Mouse (Mus musculus) stomach, embryonic 15.5 days (tissue): ENCODE measurements around the gene Hcn3. TPM values are rescaled to one million over a fixed set of nuclear protein-coding genes. Genes with fewer than 3 reads are reported as not detected.
A peak's percentile ranks its signal among the peaks of the same experiment; 100 is the strongest.

Experiments used
- ATAC-seq: fragments of 200-750 bp; cut with Nextera tagmentation; 2 replicates; pipeline ENCODE4 v1.8.0; 2017; ENCODE audit warnings: low read depth, moderate number of reproducible peaks, moderate TSS enrichment; ENCODE audit not compliant: insufficient read depth, low FRiP score
- H3K27ac ChIP-seq: fragments of 300-500 bp; sonication (generic); 2 replicates; pipeline ENCODE4 v1.5.1; 2015; ENCODE audit warnings: mild to moderate bottlenecking, inconsistent platforms
- H3K27me3 ChIP-seq: fragments of 300-500 bp; sonication (generic); replicated peaks from 2 replicates; pipeline ENCODE4 v1.6.1; 2015; ENCODE audit warnings: inconsistent platforms
- H3K36me3 ChIP-seq: fragments of 300-500 bp; sonication (generic); 2 replicates; pipeline ENCODE4 v1.6.1; 2015; ENCODE audit warnings: inconsistent platforms
- H3K4me1 ChIP-seq: fragments of 300-500 bp; sonication (generic); 2 replicates; pipeline ENCODE4 v1.6.1; 2015; ENCODE audit warnings: inconsistent platforms
- H3K4me2 ChIP-seq: fragments of 300-500 bp; sonication (generic); 2 replicates; pipeline ENCODE4 v1.6.1; 2015; ENCODE audit warnings: mild to moderate bottlenecking, inconsistent platforms
- H3K4me3 ChIP-seq: fragments of 300-500 bp; sonication (generic); replicated peaks from 2 replicates; pipeline ENCODE4 v1.5.1; 2015; ENCODE audit warnings: inconsistent platforms
- H3K9ac ChIP-seq: fragments of 300-500 bp; sonication (generic); 2 replicates; pipeline ENCODE4 v1.6.1; 2015; ENCODE audit warnings: inconsistent platforms
- H3K9me3 ChIP-seq: fragments of 300-500 bp; sonication (generic); 2 replicates; pipeline ENCODE4 v1.6.1; 2016; ENCODE audit warnings: inconsistent platforms
- WGBS: fragments of 180-500 bp; shearing (Covaris S2); methylation state at CpG from one replicate; pipeline ENCODE4 v1.1.7; 2015; 5-methylcytosine and 5-hydroxymethylcytosine counted together
- polyA plus RNA-seq: library from polyadenylated mRNA; unstranded; fragments of >200 nt; fragmentation: Nextera tagmentation; extraction: Ambion mirVana; gene quantifications from 2 replicates; pipeline ENCODE4 v1.2.1, GENCODE M21; 2015

The Hcn3 gene
- polyA plus RNA-seq, 1 experiment from 2014 or later, result 2.6 TPM

- Histone ChIP-seq H3K4me3 (no peak overlapping the region), H3K27ac (no peak overlapping the region), H3K27me3 (no peaks in the 10 kb centered on the region), H3K9ac (no peak overlapping the region), H3K4me1 (peaks cover 8% of the 10 kb centered on the region; the same call in 1 of the 2 replicates), H3K4me2 (no peak overlapping the region), H3K36me3 (0 out of 2 replicates have a peak, but pooled peaks cover 6% of the 10 kb centered on the region), H3K9me3 (no peaks in the 10 kb centered on the region)
- 74% methylated on average over 1 of the region's 1 CpGs for WGBS
- ATAC-seq, result no peak
These were observed 33.4 kb upstream of the Hcn3 start for GRCm38 (mm10) chr3:89193351-89193750.

DNA sequence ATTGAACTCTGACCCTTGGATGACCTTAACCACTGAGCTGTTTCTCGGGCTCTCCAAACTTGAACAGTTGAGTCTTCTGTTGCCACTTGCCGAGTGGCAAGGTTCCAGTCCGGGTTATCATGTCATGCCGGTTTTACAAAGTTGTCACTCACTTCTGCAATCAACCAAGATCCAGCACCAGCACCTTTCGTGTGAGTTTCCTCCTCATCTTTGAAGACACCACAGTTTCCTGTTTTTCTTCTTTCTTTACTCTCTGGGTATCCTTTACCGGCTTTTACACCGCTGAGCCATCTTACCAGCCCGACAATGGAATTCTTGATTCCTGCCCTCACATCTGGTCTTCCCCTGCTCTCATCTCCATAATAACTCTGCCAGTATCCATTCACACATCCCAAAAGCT is 30.4 kb upstream of the Hcn3 start:
- WGBS, result 74% methylated on average over 8 of the region's 8 CpGs
- ATAC-seq, result no peak
- H3K4me3 ChIP-seq, result no peak overlapping the region
- no peak overlapping the region for H3K27ac ChIP-seq
- no peak overlapping the region for H3K4me2 ChIP-seq
- 0 out of 2 replicates have a peak, but pooled peaks cover 5% of the 10 kb centered on the region for H3K4me1 ChIP-seq
- H3K9me3 ChIP-seq, result no peaks in the 10 kb centered on the region
- 0 out of 2 replicates have a peak, but pooled peaks cover 14% of the 10 kb centered on the region for H3K36me3 ChIP-seq
- no peaks in the 10 kb centered on the region for H3K27me3 ChIP-seq
- no peak overlapping the region for H3K9ac ChIP-seq

GRCm38 (mm10) chr3:89188478-89188875 is 28.5 kb upstream of the Hcn3 start:
- Histone ChIP-seq H3K4me1 (peaks cover 16% of the 10 kb centered on the region), H3K9me3 (no peaks in the 10 kb centered on the region), H3K36me3 (0 out of 2 replicates have a peak, but pooled peaks cover 14% of the 10 kb centered on the region), H3K4me2 (no peak overlapping the region), H3K27me3 (no peaks in the 10 kb centered on the region), H3K27ac (no peak overlapping the region), H3K4me3 (no peak overlapping the region), H3K9ac (no peak overlapping the region)
- ATAC-seq, result no peak
- WGBS, result 69% methylated on average over 12 of the region's 12 CpGs

- Histone ChIP-seq H3K27ac (no peak overlapping the region), H3K4me1 (peaks cover 17% of the 10 kb centered on the region), H3K9me3 (no peaks in the 10 kb centered on the region), H3K4me2 (no peak overlapping the region), H3K4me3 (no peak overlapping the region), H3K36me3 (0 out of 2 replicates have a peak, but pooled peaks cover 14% of the 10 kb centered on the region), H3K9ac (no peak overlapping the region), H3K27me3 (no peaks in the 10 kb centered on the region)
- WGBS, result 79% methylated on average over 18 of the region's 18 CpGs
- no peak for ATAC-seq
These were observed 27.9 kb upstream of the Hcn3 start for GRCm38 (mm10) chr3:89187690-89188477.

DNA sequence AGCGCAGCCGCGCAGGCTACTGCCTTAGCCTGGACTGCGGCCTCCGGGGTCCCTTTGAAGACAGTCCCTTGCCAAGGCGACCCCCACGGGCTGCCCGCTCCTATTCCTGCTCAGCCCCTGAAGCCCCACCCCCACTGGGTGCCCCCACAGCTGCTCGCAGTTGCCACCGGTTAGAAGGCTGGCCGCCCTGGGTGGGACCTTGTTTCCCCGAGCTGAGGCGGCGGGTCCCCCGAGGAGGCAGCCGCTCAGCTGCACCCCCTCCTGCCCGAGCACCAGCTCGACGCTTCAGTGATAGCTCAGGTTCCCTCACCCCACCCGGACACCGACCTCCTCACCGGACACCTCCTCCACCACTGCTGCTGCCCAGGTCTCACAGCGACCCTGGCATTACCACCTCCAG is 27.2 kb upstream of the Hcn3 start:
- no peaks in the 10 kb centered on the region for H3K9me3 ChIP-seq
- 57% methylated on average over 23 of the region's 23 CpGs for WGBS
- H3K4me2 ChIP-seq, result no peak overlapping the region
- ATAC-seq, result no peak
- H3K9ac ChIP-seq, result no peak overlapping the region
- 0 out of 2 replicates have a peak, but pooled peaks cover 16% of the 10 kb centered on the region for H3K36me3 ChIP-seq
- H3K4me1 ChIP-seq, result peaks cover 20% of the 10 kb centered on the region
- no peak overlapping the region for H3K4me3 ChIP-seq
- no peaks in the 10 kb centered on the region for H3K27me3 ChIP-seq
- no peak overlapping the region for H3K27ac ChIP-seq

DNA sequence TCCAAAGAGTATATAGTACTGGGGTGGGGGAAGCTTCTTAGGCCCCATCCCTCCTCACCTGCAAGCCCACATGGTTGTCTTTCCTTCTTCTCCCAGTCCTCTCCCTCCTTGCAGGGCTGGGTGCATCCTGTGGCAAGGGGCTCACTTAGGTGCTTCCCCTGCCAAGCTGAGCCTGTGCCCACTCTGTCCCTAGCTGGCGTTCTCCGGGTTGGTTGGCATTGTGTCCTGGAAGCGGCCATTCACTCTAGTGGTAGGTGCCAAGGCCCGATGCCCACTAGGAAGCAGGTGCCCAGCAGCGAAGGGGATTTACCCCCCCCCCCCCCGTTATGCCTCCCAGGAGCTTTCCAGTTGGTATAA is 23.9 kb upstream of the Hcn3 start:
- peaks cover 34% of the 10 kb centered on the region for H3K36me3 ChIP-seq
- peak overlapping the region; percentile 84 for H3K4me2 ChIP-seq
- WGBS, result 84% methylated on average over 6 of the region's 6 CpGs
- peaks cover 21% of the 10 kb centered on the region for H3K4me1 ChIP-seq
- H3K4me3 ChIP-seq, result peak overlapping the region; percentile 68
- no peaks in the 10 kb centered on the region for H3K27me3 ChIP-seq
- no peak for ATAC-seq
- peak overlapping the region; percentile 60; the same call in 1 of the 2 replicates for H3K9ac ChIP-seq
- H3K9me3 ChIP-seq, result no peaks in the 10 kb centered on the region
- no peak overlapping the region for H3K27ac ChIP-seq

- Histone ChIP-seq H3K4me3 (peak within 1 kb of the TSS; percentile 68), H3K27ac (peak within 1 kb of the TSS; percentile 84), H3K9me3 (no peaks in the 10 kb centered on the region), H3K9ac (peak within 1 kb of the TSS; percentile 60), H3K36me3 (peaks cover 27% of the 10 kb centered on the region), H3K4me1 (peaks cover 27% of the 10 kb centered on the region), H3K4me2 (peak within 1 kb of the TSS; percentile 84), H3K27me3 (no peaks in the 10 kb centered on the region)
- 6% methylated on average over 39 of the region's 39 CpGs for WGBS
- peak; percentile 93 for ATAC-seq
These were observed 23.3 kb upstream of the Hcn3 start, which contains the start of gene Fam189b for GRCm38 (mm10) chr3:89183058-89183958. Gene Fam189b (plus strand): TSS chr3:89183143.

DNA sequence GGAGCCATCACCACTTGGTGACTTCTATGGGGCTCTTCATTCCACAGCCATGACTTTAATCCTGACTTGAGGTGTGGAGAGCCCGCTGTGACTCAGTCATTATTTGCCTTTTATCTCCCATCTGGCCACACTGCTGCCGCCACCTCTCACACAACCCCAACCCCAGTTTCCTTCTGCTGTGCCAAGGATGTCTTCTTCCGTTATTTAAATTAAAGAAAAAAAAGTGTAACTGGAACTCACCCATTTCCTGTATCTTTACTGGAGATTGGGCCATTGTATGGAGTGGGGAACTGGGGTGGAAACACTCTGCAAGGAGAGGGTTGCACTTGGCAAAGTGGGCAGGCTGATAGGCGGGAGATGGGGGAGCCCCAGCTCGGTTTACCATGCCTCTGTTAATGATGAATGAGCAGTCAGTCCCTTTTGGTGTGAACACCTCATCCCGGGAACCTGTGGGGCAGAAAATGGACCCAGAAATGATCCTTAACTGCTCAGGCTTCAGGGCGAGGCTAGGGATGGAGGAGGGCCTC is 22.6 kb upstream of the Hcn3 start:
- no peak overlapping the region for H3K9ac ChIP-seq
- peak overlapping the region; percentile 8; the same call in 1 of the 2 replicates for H3K27ac ChIP-seq
- no peaks in the 10 kb centered on the region for H3K9me3 ChIP-seq
- H3K4me2 ChIP-seq, result peak overlapping the region; percentile 84
- no peak for ATAC-seq
- H3K27me3 ChIP-seq, result no peaks in the 10 kb centered on the region
- peaks cover 20% of the 10 kb centered on the region for H3K36me3 ChIP-seq
- peaks cover 29% of the 10 kb centered on the region for H3K4me1 ChIP-seq
- WGBS, result 41% methylated on average over 7 of the region's 7 CpGs
- H3K4me3 ChIP-seq, result peak overlapping the region; percentile 68; the same call in 1 of the 2 replicates

- Histone ChIP-seq H3K4me1 (peaks cover 29% of the 10 kb centered on the region), H3K27me3 (no peaks in the 10 kb centered on the region), H3K9me3 (no peaks in the 10 kb centered on the region), H3K27ac (no peak overlapping the region), H3K4me2 (no peak overlapping the region), H3K36me3 (peaks cover 20% of the 10 kb centered on the region), H3K9ac (no peak overlapping the region), H3K4me3 (no peak overlapping the region)
- 91% methylated on average over 27 of the region's 27 CpGs for WGBS
- no peak for ATAC-seq
These were observed 21.9 kb upstream of the Hcn3 start for GRCm38 (mm10) chr3:89181749-89182500.

- no peak overlapping the region for H3K4me3 ChIP-seq
- no peak overlapping the region for H3K9ac ChIP-seq
- ATAC-seq, result no peak
- H3K4me2 ChIP-seq, result no peak overlapping the region
- no peaks in the 10 kb centered on the region for H3K9me3 ChIP-seq
- 88% methylated on average over 11 of the region's 11 CpGs for WGBS
- H3K27me3 ChIP-seq, result no peaks in the 10 kb centered on the region
- H3K4me1 ChIP-seq, result peaks cover 19% of the 10 kb centered on the region
- peaks cover 41% of the 10 kb centered on the region for H3K36me3 ChIP-seq
- no peak overlapping the region for H3K27ac ChIP-seq
These were observed 19.1 kb upstream of the Hcn3 start for GRCm38 (mm10) chr3:89179056-89179455.

DNA sequence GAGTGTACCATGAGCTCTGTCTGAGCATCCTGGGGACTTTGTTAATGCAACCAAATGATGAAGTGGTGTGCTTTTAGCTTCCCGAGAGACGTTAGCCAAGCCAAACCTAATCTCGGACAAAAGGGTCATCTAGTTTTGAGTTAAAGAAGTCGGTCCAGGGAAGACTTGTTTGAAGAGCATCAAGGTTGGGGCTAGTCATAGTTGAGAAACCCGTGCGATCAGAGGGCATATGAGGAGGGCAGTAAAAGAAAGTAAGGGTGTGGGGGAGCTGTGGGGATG is 18.1 kb upstream of the Hcn3 start:
- Histone ChIP-seq H3K9ac (peak overlapping the region; percentile 77), H3K27me3 (no peaks in the 10 kb centered on the region), H3K27ac (peak overlapping the region; percentile 77), H3K4me2 (peak overlapping the region; percentile 85), H3K4me1 (peaks cover 12% of the 10 kb centered on the region), H3K4me3 (peak overlapping the region; percentile 69), H3K9me3 (no peaks in the 10 kb centered on the region), H3K36me3 (peaks cover 51% of the 10 kb centered on the region)
- ATAC-seq, result no peak
- WGBS, result 4% methylated on average over 6 of the region's 6 CpGs
